Comparison of ENCODE assay signal across 9 mouse cellular contexts in the genomic region with DNA sequence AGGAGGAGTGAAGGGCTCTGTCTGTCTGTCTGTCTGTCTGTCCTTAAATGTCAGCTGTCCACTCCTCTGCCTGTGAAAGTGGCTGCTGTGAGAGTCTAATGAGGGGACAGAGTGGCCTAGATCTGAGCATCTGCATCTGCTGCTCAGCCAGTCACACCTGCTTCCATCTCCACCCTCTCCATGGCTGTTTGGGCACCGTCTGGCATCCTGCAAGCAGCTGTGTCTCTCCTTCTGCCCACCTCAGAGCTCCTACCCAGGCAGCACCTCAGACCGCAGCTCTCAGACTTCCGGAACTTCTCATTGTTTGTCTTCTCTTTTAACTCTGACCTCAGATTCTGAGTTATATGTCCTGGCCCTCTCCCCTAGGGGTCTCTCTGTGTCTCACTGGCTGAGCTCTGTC.
A peak's percentile ranks its signal among the peaks of the same experiment; 100 is the strongest.
DNase-seq lines count a peak whose midpoint lies in the region; ATAC-seq and TF ChIP-seq lines count a peak whose summit lies in the region.
"Had no signal": no experiment of that assay in that cellular context is flagged by ENCODE, and none has a peak within 500 bp of the region (broad histone marks: within the 10 kb centered on the region; RNA-seq: fewer than 3 reads in every experiment).

No protein-coding gene starts in this region.

- 18% methylated on average over 3 of the region's 3 CpGs for WGBS in lung, embryonic 15.5 days
- WGBS in embryonic facial prominence, embryonic 12.5 days, result 36% methylated on average over 3 of the region's 3 CpGs
- WGBS in hindbrain, embryonic 13.5 days, result 44% methylated on average over 3 of the region's 3 CpGs
- 58% methylated on average over 3 of the region's 3 CpGs for WGBS in stomach, postnatal 0 days

- H3K4me2 ChIP-seq in lung, embryonic 15.5 days, result no peak overlapping the region
- H3K4me2 ChIP-seq in embryonic facial prominence, embryonic 12.5 days (replicated peaks), result no peak overlapping the region
- no peak overlapping the region for H3K4me2 ChIP-seq in hindbrain, embryonic 13.5 days
- no peak overlapping the region for H3K4me2 ChIP-seq in stomach, postnatal 0 days (replicated peaks; ENCODE audit: low read depth)

- DNase-seq in lung, postnatal 36 days, result no peak
- no peak for DNase-seq in stomach, postnatal 0 days (ENCODE audit: low spot score)
- no peak for DNase-seq in gastrocnemius, postnatal 25 days
- DNase-seq in cerebellum, adult 9-10 months, result no peak
- no peak for DNase-seq in spleen, postnatal 4 days (ENCODE audit: low spot score in 2 of 2)

- H3K27me3 ChIP-seq in lung, embryonic 15.5 days, result no peaks in the 10 kb centered on the region
- H3K27me3 ChIP-seq in embryonic facial prominence, embryonic 12.5 days, result no peaks in the 10 kb centered on the region
- H3K27me3 ChIP-seq in hindbrain, embryonic 13.5 days, result peaks cover 11% of the 10 kb centered on the region; the same call in 1 of the 2 replicates
- no peaks in the 10 kb centered on the region for H3K27me3 ChIP-seq in stomach, postnatal 0 days (ENCODE audit: control insufficient read depth, insufficient read depth, low read length)

- H3K27ac ChIP-seq in lung, embryonic 15.5 days, result peak overlapping the region; percentile 70
- H3K27ac ChIP-seq in embryonic facial prominence, embryonic 12.5 days, result peak overlapping the region; percentile 97
- H3K27ac ChIP-seq in hindbrain, embryonic 13.5 days, result peak overlapping the region; percentile 82; the same call in 1 of the 2 replicates
- H3K27ac ChIP-seq in stomach, postnatal 0 days (replicated peaks), result 0 out of 2 replicates have a peak overlapping the region, but pooled peaks have one; percentile 8

- H3K9ac ChIP-seq in lung, embryonic 15.5 days, result no peak overlapping the region
- H3K9ac ChIP-seq in embryonic facial prominence, embryonic 12.5 days, result no peak overlapping the region
- H3K9ac ChIP-seq in hindbrain, embryonic 13.5 days, result no peak overlapping the region; the same call in 1 of the 2 replicates
- no peak overlapping the region for H3K9ac ChIP-seq in stomach, postnatal 0 days (ENCODE audit: low read length)
- H3K9ac ChIP-seq: kidney, embryonic 15.5 days had no signal

- no peak for TF ChIP-seq CTCF in stomach, postnatal 0 days (IDR thresholded peaks at IDR 0.05; ENCODE audit: low read depth)

- ATAC-seq in lung, embryonic 15.5 days (ENCODE audit: borderline replicate concordance, extremely low read depth, low FRiP score, low TSS enrichment), result no peak
- no peak for ATAC-seq in embryonic facial prominence, embryonic 12.5 days (ENCODE audit: insufficient number of reproducible peaks, insufficient read depth, low FRiP score, low TSS enrichment)
- ATAC-seq in hindbrain, embryonic 13.5 days (ENCODE audit: low FRiP score), result no peak
- no peak for ATAC-seq in stomach, postnatal 0 days (ENCODE audit: low FRiP score, low TSS enrichment)

- H3K9me3 ChIP-seq in lung, embryonic 15.5 days, result no peaks in the 10 kb centered on the region
- H3K9me3 ChIP-seq in embryonic facial prominence, embryonic 12.5 days, result no peaks in the 10 kb centered on the region
- H3K9me3 ChIP-seq in hindbrain, embryonic 13.5 days, result no peaks in the 10 kb centered on the region
- H3K9me3 ChIP-seq in stomach, postnatal 0 days (ENCODE audit: control insufficient read depth, low read length), result no peaks in the 10 kb centered on the region
- H3K9me3 ChIP-seq: kidney, embryonic 15.5 days had no signal

- peaks cover 46% of the 10 kb centered on the region for H3K4me1 ChIP-seq in lung, embryonic 15.5 days
- H3K4me1 ChIP-seq in embryonic facial prominence, embryonic 12.5 days, result peaks cover 60% of the 10 kb centered on the region
- H3K4me1 ChIP-seq in hindbrain, embryonic 13.5 days (replicated peaks), result peaks cover 54% of the 10 kb centered on the region
- no peaks in the 10 kb centered on the region; the same call in 1 of the 2 replicates for H3K4me1 ChIP-seq in stomach, postnatal 0 days (replicated peaks; ENCODE audit: control insufficient read depth, insufficient read depth)

- H3K36me3 ChIP-seq in lung, embryonic 15.5 days, result no peaks in the 10 kb centered on the region
- no peaks in the 10 kb centered on the region for H3K36me3 ChIP-seq in embryonic facial prominence, embryonic 12.5 days
- H3K36me3 ChIP-seq in hindbrain, embryonic 13.5 days, result no peaks in the 10 kb centered on the region
- H3K36me3 ChIP-seq in stomach, postnatal 0 days (ENCODE audit: control insufficient read depth, insufficient read depth, low read length), result no peaks in the 10 kb centered on the region
- H3K36me3 ChIP-seq: kidney, embryonic 15.5 days had no signal

- no peak for TF ChIP-seq EP300 in stomach, postnatal 0 days (optimal IDR thresholded peaks at IDR 0.05)

- no peak overlapping the region for H3K4me3 ChIP-seq in lung, embryonic 15.5 days
- no peak overlapping the region for H3K4me3 ChIP-seq in embryonic facial prominence, embryonic 12.5 days
- H3K4me3 ChIP-seq in hindbrain, embryonic 13.5 days, result no peak overlapping the region
- no peak overlapping the region for H3K4me3 ChIP-seq in stomach, postnatal 0 days (ENCODE audit: low read depth, low read length)
- H3K4me3 ChIP-seq: kidney, embryonic 15.5 days had no signal

Comparison
In these comparisons a context has a peak if more than half of its experiments do, and no peak if none do; other contexts are left out.
1. H3K27ac ChIP-seq: peak in every context shown above with its lines; median percentile 97 in embryonic facial prominence, embryonic 12.5 days; 82 in hindbrain, embryonic 13.5 days; 70 in lung, embryonic 15.5 days; 8 in stomach, postnatal 0 days.